Mouse (Mus musculus): ENCODE measurements around the gene Mib2.
"Not testable (repeated sequence)": the region's sequence is repeated elsewhere in the genome, so short reads cannot be mapped to it uniquely, and the experiment has no call there.

Gene Mib2

GRCm38 (mm10) chr4:155670236-155670635 lies 1.2 kb upstream of the Mib2 start:
- not testable (repeated sequence) for DNase-seq (ENCODE audit: low read depth, low spot score)

GRCm38 (mm10) chr4:155669598-155670075 lies 639 bp upstream of the Mib2 start:
- DNase-seq (ENCODE audit: low read depth, low spot score): no peak

- no peak for DNase-seq (ENCODE audit: low read depth, low spot score)
These were observed 2.1 kb downstream of the Mib2 start for GRCm38 (mm10) chr4:155666903-155667302.

- DNase-seq (ENCODE audit: low read depth, low spot score): no peak
These were observed 8.4 kb downstream of the Mib2 start for GRCm38 (mm10) chr4:155660641-155661040.

GRCm38 (mm10) chr4:155658961-155659360 lies 10.0 kb downstream of the Mib2 start:
- DNase-seq (ENCODE audit: low read depth, low spot score): no peak

GRCm38 (mm10) chr4:155656214-155656751 lies 12.7 kb downstream of the Mib2 start:
- no peak for DNase-seq (ENCODE audit: low read depth, low spot score)

- DNase-seq (ENCODE audit: low read depth, low spot score): peak; percentile 42
These were observed 14.3 kb downstream of the Mib2 start for GRCm38 (mm10) chr4:155654456-155655298.

GRCm38 (mm10) chr4:155654183-155654455 lies 14.9 kb downstream of the Mib2 start:
- no peak for DNase-seq (ENCODE audit: low read depth, low spot score)

- DNase-seq (ENCODE audit: low read depth, low spot score): no peak
These were observed 15.4 kb downstream of the Mib2 start for GRCm38 (mm10) chr4:155653451-155654182.

GRCm38 (mm10) chr4:155653086-155653450 lies 15.9 kb downstream of the Mib2 start, which contains the start of gene Mmp23:
Mmp23 (minus strand) TSS chr4:155653384.
- no peak for DNase-seq (ENCODE audit: low read depth, low spot score)

- DNase-seq (ENCODE audit: low read depth, low spot score): no peak
These were observed 16.5 kb downstream of the Mib2 start for GRCm38 (mm10) chr4:155652283-155653085.

GRCm38 (mm10) chr4:155651553-155652269 lies 17.3 kb downstream of the Mib2 start:
- no peak for DNase-seq (ENCODE audit: low read depth, low spot score)

- DNase-seq (ENCODE audit: low read depth, low spot score): no peak
These were observed 19.6 kb downstream of the Mib2 start for GRCm38 (mm10) chr4:155649355-155649754.

- DNase-seq (ENCODE audit: low read depth, low spot score): no peak
These were observed 23.3 kb downstream of the Mib2 start for GRCm38 (mm10) chr4:155645721-155646120.

GRCm38 (mm10) chr4:155645308-155645707 lies 23.7 kb downstream of the Mib2 start, which contains the start of gene Gm10563:
Gm10563 (minus strand) TSS chr4:155645408.
- DNase-seq (ENCODE audit: low read depth, low spot score): not testable (repeated sequence)

- no peak for DNase-seq (ENCODE audit: low read depth, low spot score)
These were observed 25.5 kb downstream of the Mib2 start for GRCm38 (mm10) chr4:155643531-155643930.

- no peak for DNase-seq (ENCODE audit: low read depth, low spot score)
These were observed 33.1 kb downstream of the Mib2 start for GRCm38 (mm10) chr4:155635766-155636499.

GRCm38 (mm10) chr4:155630267-155630666 lies 38.7 kb downstream of the Mib2 start:
- no peak for DNase-seq (ENCODE audit: low read depth, low spot score)

- peak; percentile 94 for DNase-seq (ENCODE audit: low read depth, low spot score)
These were observed 44.4 kb downstream of the Mib2 start, which contains the start of gene Cdk11b for GRCm38 (mm10) chr4:155624338-155625291. Cdk11b (plus strand) TSS chr4:155624854.
